ENCODE assay signal across 8 mouse cellular contexts in the genomic region with DNA sequence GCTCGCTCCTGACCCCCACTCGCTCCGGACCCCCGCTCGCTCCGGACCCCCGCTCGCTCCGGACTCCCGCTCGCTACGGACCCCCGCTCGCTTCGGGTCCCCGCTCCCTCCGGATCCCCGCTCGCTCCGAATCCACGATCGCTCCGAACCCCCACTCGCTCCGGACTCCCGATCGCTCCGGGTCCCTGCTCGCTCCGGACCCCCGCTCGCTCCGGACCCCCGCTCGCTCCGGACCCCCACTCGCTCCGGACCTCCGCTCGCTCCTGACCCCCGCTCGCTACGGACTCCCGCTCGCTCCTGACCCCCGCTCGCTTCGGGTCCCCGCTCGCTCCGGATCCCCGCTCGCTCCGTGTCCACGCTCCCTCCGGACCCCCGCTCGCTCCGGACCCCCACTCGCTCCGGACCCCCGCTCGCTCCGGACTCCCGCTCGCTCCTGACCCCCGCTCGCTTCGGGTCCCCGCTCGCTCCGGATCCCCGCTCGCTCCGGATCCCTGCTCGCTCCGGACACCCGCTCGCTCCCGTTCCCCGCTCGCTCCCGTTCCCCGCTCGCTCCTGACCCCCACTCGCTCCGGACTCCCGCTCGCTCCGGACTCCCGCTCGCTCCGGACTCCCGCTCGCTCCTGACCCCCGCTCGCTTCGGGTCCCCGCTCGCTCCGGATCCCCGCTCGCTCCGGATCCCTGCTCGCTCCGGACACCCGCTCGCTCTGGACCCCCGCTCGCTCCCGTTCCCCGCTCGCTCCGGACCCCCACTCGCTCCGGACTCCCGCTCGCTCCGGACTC. TPM values are rescaled to one million over a fixed set of nuclear protein-coding genes. Genes with fewer than 3 reads are reported as not detected.
DNase-seq lines count a peak whose midpoint lies in the region; ATAC-seq and TF ChIP-seq lines count a peak whose summit lies in the region.
"Not testable (repeated sequence)": the region's sequence is repeated elsewhere in the genome, so short reads cannot be mapped to it uniquely, and the experiment has no call there.

No protein-coding gene starts in this region.

- H3K27me3 ChIP-seq in ES-Bruce4 (ENCODE audit: control insufficient read depth, insufficient read depth, low read length, poor library complexity, severe bottlenecking) = peaks cover 44% of the 10 kb centered on the region
- peaks cover 62% of the 10 kb centered on the region for H3K27me3 ChIP-seq in embryonic facial prominence, embryonic 14.5 days (replicated peaks; ENCODE audit: control insufficient read depth, insufficient read depth, low read length)
- peaks cover 23% of the 10 kb centered on the region for H3K27me3 ChIP-seq in heart, embryonic 11.5 days (ENCODE audit: control insufficient read depth, insufficient read depth, low read length)
- H3K27me3 ChIP-seq in hindbrain, embryonic 16.5 days (replicated peaks; ENCODE audit: control insufficient read depth, insufficient read depth, low read length) = peaks cover 40% of the 10 kb centered on the region
- H3K27me3 ChIP-seq in liver, embryonic 14.5 days (ENCODE audit: control insufficient read depth, insufficient read depth, low read length) = peaks cover 72% of the 10 kb centered on the region
- H3K27me3 ChIP-seq in midbrain, embryonic 12.5 days = peaks cover 84% of the 10 kb centered on the region
- peaks cover 56% of the 10 kb centered on the region for H3K27me3 ChIP-seq in small intestine, adult 2 months (ENCODE audit: control insufficient read depth, insufficient read depth, low read length)

- not testable (repeated sequence) for TF ChIP-seq CTCF in ES-Bruce4 (IDR thresholded peaks at IDR 0.05; ENCODE audit: low read depth, low read length); liver, embryonic 14.5 days (IDR thresholded peaks at IDR 0.05; ENCODE audit: low read depth); small intestine, adult 2 months (IDR thresholded peaks at IDR 0.05; ENCODE audit: extremely low read depth, insufficient read length, insufficient replicate concordance, low read depth, low read length)

- H3K9me3 ChIP-seq in ES-Bruce4 (replicated peaks; ENCODE audit: control insufficient read depth, insufficient read depth, low read length, poor library complexity, severe bottlenecking); embryonic facial prominence, embryonic 14.5 days (ENCODE audit: control insufficient read depth, low read length); heart, embryonic 11.5 days (replicated peaks; ENCODE audit: control insufficient read depth, low read length); hindbrain, embryonic 16.5 days (ENCODE audit: control insufficient read depth, low read length); liver, embryonic 14.5 days (ENCODE audit: control insufficient read depth, low read length); midbrain, embryonic 12.5 days: not testable (repeated sequence)

- not testable (repeated sequence) for DNase-seq in embryonic facial prominence, embryonic 14.5 days (ENCODE audit: low spot score); liver, embryonic 14.5 days (ENCODE audit: low read depth in 3 of 3, low spot score in 3 of 3)
- peak; percentile 34 to 40 for DNase-seq in kidney, postnatal 4 days

- H3K36me3 ChIP-seq in ES-Bruce4 (ENCODE audit: control insufficient read depth, insufficient read depth, low read length, poor library complexity, severe bottlenecking); embryonic facial prominence, embryonic 14.5 days (ENCODE audit: control insufficient read depth, insufficient read depth, low read length); hindbrain, embryonic 16.5 days (ENCODE audit: control insufficient read depth, insufficient read depth, low read length); liver, embryonic 14.5 days (replicated peaks; ENCODE audit: control insufficient read depth, insufficient read depth, low read depth); midbrain, embryonic 12.5 days; small intestine, adult 2 months (ENCODE audit: control insufficient read depth, insufficient read depth, low read length): not testable (repeated sequence)
- H3K36me3 ChIP-seq in heart, embryonic 11.5 days (ENCODE audit: control insufficient read depth, insufficient read depth, low read length) = peaks cover 13% of the 10 kb centered on the region

- not testable (repeated sequence) for H3K27ac ChIP-seq in ES-Bruce4 (ENCODE audit: insufficient read depth, low read length); embryonic facial prominence, embryonic 14.5 days (replicated peaks; ENCODE audit: low read depth, low read length); heart, embryonic 11.5 days (ENCODE audit: low read depth, low read length); hindbrain, embryonic 16.5 days (ENCODE audit: low read depth, low read length); liver, embryonic 14.5 days; midbrain, embryonic 12.5 days (replicated peaks); small intestine, adult 2 months (ENCODE audit: insufficient read depth, low read depth, low read length)

- TF ChIP-seq EP300 in ES-Bruce4 (IDR thresholded peaks at IDR 0.05; ENCODE audit: insufficient read depth, low read depth, low read length); liver, embryonic 14.5 days (IDR thresholded peaks at IDR 0.05; ENCODE audit: low read depth): not testable (repeated sequence)

- 1% methylated on average over 56 of the region's 119 CpGs for WGBS in embryonic facial prominence, embryonic 14.5 days
- 7% methylated on average over 106 of the region's 119 CpGs for WGBS in heart, embryonic 11.5 days (ENCODE audit: insufficient replicate concordance)
- under 1% methylated on average over 88 of the region's 119 CpGs for WGBS in hindbrain, embryonic 16.5 days
- under 1% methylated on average over 115 of the region's 119 CpGs for WGBS in liver, embryonic 14.5 days (ENCODE audit: insufficient replicate concordance)
- 2% methylated on average over 112 of the region's 119 CpGs for WGBS in midbrain, embryonic 12.5 days
- 3% methylated on average over 116 of the region's 119 CpGs for WGBS in small intestine, adult 2 months

- H3K4me2 ChIP-seq in embryonic facial prominence, embryonic 14.5 days (ENCODE audit: low read depth, low read length) = peak overlapping the region; percentile 92
- peak overlapping the region; percentile 81 for H3K4me2 ChIP-seq in heart, embryonic 11.5 days
- peak overlapping the region; percentile 98 for H3K4me2 ChIP-seq in hindbrain, embryonic 16.5 days (ENCODE audit: low read length)
- H3K4me2 ChIP-seq in liver, embryonic 14.5 days (ENCODE audit: low read depth) = peak overlapping the region; percentile 52
- H3K4me2 ChIP-seq in midbrain, embryonic 12.5 days (replicated peaks) = peak overlapping the region; percentile 96

- not testable (repeated sequence) for H3K4me1 ChIP-seq in ES-Bruce4 (ENCODE audit: control insufficient read depth, insufficient read depth, low read length); embryonic facial prominence, embryonic 14.5 days (ENCODE audit: control insufficient read depth, insufficient read depth, low read length); heart, embryonic 11.5 days (ENCODE audit: control insufficient read depth, insufficient read depth, low read length); hindbrain, embryonic 16.5 days (ENCODE audit: control insufficient read depth, insufficient read depth, low read depth, low read length); liver, embryonic 14.5 days (replicated peaks; ENCODE audit: control insufficient read depth in 2 of 2, insufficient read depth in 2 of 2, low read length in 1 of 2); midbrain, embryonic 12.5 days; small intestine, adult 2 months (ENCODE audit: control insufficient read depth, insufficient read depth, insufficient read length, low read length)

- H3K9ac ChIP-seq in ES-Bruce4 (ENCODE audit: low read depth, poor library complexity, severe bottlenecking) = peak overlapping the region; percentile 84
- peak overlapping the region; percentile 58 for H3K9ac ChIP-seq in embryonic facial prominence, embryonic 14.5 days (ENCODE audit: low read depth, low read length)
- H3K9ac ChIP-seq in heart, embryonic 11.5 days (ENCODE audit: low read depth, low read length) = peak overlapping the region; percentile 64
- H3K9ac ChIP-seq in hindbrain, embryonic 16.5 days (ENCODE audit: low read depth, low read length) = peak overlapping the region; percentile 59
- H3K9ac ChIP-seq in liver, embryonic 14.5 days (replicated peaks) = not testable (repeated sequence)
- H3K9ac ChIP-seq in midbrain, embryonic 12.5 days (replicated peaks) = peak overlapping the region; percentile 49

- peak overlapping the region; percentile 35 for H3K4me3 ChIP-seq in ES-Bruce4 (ENCODE audit: low read depth, low read length)
- peak overlapping the region; percentile 49 for H3K4me3 ChIP-seq in embryonic facial prominence, embryonic 14.5 days (ENCODE audit: low read depth, low read length)
- H3K4me3 ChIP-seq in heart, embryonic 11.5 days (ENCODE audit: low read depth, low read length) = peak overlapping the region; percentile 53
- H3K4me3 ChIP-seq in hindbrain, embryonic 16.5 days (ENCODE audit: low read length) = peak overlapping the region; percentile 55
- H3K4me3 ChIP-seq in liver, embryonic 14.5 days (ENCODE audit: insufficient read depth in 1 of 2, low read depth in 2 of 2, low read length in 2 of 2) = peak overlapping the region in 1 of 2 experiments; percentile 40; a peak in 3 of 4 replicates
- peak overlapping the region; percentile 53 for H3K4me3 ChIP-seq in midbrain, embryonic 12.5 days
- peak overlapping the region; percentile 61 for H3K4me3 ChIP-seq in small intestine, adult 2 months (ENCODE audit: low read depth, low read length)

- not testable (repeated sequence) for TF ChIP-seq POLR2A in ES-Bruce4 (IDR thresholded peaks at IDR 0.05; ENCODE audit: insufficient read depth, low read length); small intestine, adult 2 months (IDR thresholded peaks at IDR 0.05; ENCODE audit: low read depth, low read length)

- ATAC-seq in embryonic facial prominence, embryonic 14.5 days (ENCODE audit: low read depth); heart, embryonic 11.5 days (replicated peaks; ENCODE audit: insufficient number of reproducible peaks, low FRiP score, low TSS enrichment); hindbrain, embryonic 16.5 days; liver, embryonic 14.5 days (ENCODE audit: insufficient read depth); midbrain, embryonic 12.5 days (ENCODE audit: low FRiP score, low read depth): not testable (repeated sequence)

RNA-seq across cellular contexts. Expression of gene Slfn5, which starts 19.3 kb away (rescaled TPM):
- polyA plus RNA-seq in ES-Bruce4 (2011; ENCODE audit: insufficient read depth, insufficient read length, low read depth, missing spikeins) = 3.7 and 4.2 TPM in 2 replicates
- polyA plus RNA-seq in embryonic facial prominence, embryonic 14.5 days (2014; fragmentation: Nextera tagmentation; extraction: Ambion mirVana) = 2.4 and 3.9 TPM in 2 replicates
- 0.68 and 1.4 TPM in 2 replicates for polyA plus RNA-seq in heart, embryonic 11.5 days (2014; fragmentation: Nextera tagmentation; extraction: Ambion mirVana)
- 1.3 and 1.9 TPM in 2 replicates for polyA plus RNA-seq in hindbrain, embryonic 16.5 days (2015; fragmentation: Nextera tagmentation; extraction: Ambion mirVana)
- polyA plus RNA-seq in liver, embryonic 14.5 days (2012; rRNA removed) = 0.31 and 0.54 TPM in 2 replicates
- polyA plus RNA-seq in liver, embryonic 14.5 days (2014; fragmentation: Nextera tagmentation; extraction: Ambion mirVana) = 0.81 and 0.84 TPM in 2 replicates
- polyA plus RNA-seq in midbrain, embryonic 12.5 days (2016; fragmentation: Nextera tagmentation; extraction: Ambion mirVana) = 0.80 and 0.83 TPM in 2 replicates
- 0.34 and 0.95 TPM in 2 replicates for polyA plus RNA-seq in small intestine, adult 2 months (2012; rRNA removed)

RNA-seq across cellular contexts. Expression of gene Unc45b, which starts 21.5 kb away (rescaled TPM):
- 3.3 and 3.5 TPM in 2 replicates for polyA plus RNA-seq in ES-Bruce4 (2011; ENCODE audit: insufficient read depth, insufficient read length, low read depth, missing spikeins)
- 37.1 and 44.5 TPM in 2 replicates for polyA plus RNA-seq in embryonic facial prominence, embryonic 14.5 days (2014; fragmentation: Nextera tagmentation; extraction: Ambion mirVana)
- polyA plus RNA-seq in heart, embryonic 11.5 days (2014; fragmentation: Nextera tagmentation; extraction: Ambion mirVana) = 174 and 220 TPM in 2 replicates
- polyA plus RNA-seq in hindbrain, embryonic 16.5 days (2015; fragmentation: Nextera tagmentation; extraction: Ambion mirVana) = 1.4 and 3.3 TPM in 2 replicates
- polyA plus RNA-seq in liver, embryonic 14.5 days (2012; rRNA removed) = 0.21 and 0.45 TPM in 2 replicates
- 0.57 and 0.95 TPM in 2 replicates for polyA plus RNA-seq in liver, embryonic 14.5 days (2014; fragmentation: Nextera tagmentation; extraction: Ambion mirVana)
- polyA plus RNA-seq in midbrain, embryonic 12.5 days (2016; fragmentation: Nextera tagmentation; extraction: Ambion mirVana) = 0.89 and 0.93 TPM in 2 replicates
- polyA plus RNA-seq in small intestine, adult 2 months (2012; rRNA removed) = 1.0 and 1.7 TPM in 2 replicates

RNA-seq across cellular contexts. Expression of gene Nle1, which starts 23.6 kb away (rescaled TPM):
- 32.3 and 40.9 TPM in 2 replicates for polyA plus RNA-seq in ES-Bruce4 (2011; ENCODE audit: insufficient read depth, insufficient read length, low read depth, missing spikeins)
- polyA plus RNA-seq in embryonic facial prominence, embryonic 14.5 days (2014; fragmentation: Nextera tagmentation; extraction: Ambion mirVana) = 24.3 and 30.7 TPM in 2 replicates
- 16.7 and 22.9 TPM in 2 replicates for polyA plus RNA-seq in heart, embryonic 11.5 days (2014; fragmentation: Nextera tagmentation; extraction: Ambion mirVana)
- polyA plus RNA-seq in hindbrain, embryonic 16.5 days (2015; fragmentation: Nextera tagmentation; extraction: Ambion mirVana) = 30.3 and 31.1 TPM in 2 replicates
- polyA plus RNA-seq in liver, embryonic 14.5 days (2012; rRNA removed) = 26.1 and 27.2 TPM in 2 replicates
- 11.9 and 13.8 TPM in 2 replicates for polyA plus RNA-seq in liver, embryonic 14.5 days (2014; fragmentation: Nextera tagmentation; extraction: Ambion mirVana)
- 33.8 and 33.9 TPM in 2 replicates for polyA plus RNA-seq in midbrain, embryonic 12.5 days (2016; fragmentation: Nextera tagmentation; extraction: Ambion mirVana)
- polyA plus RNA-seq in small intestine, adult 2 months (2012; rRNA removed) = 20.7 and 27.1 TPM in 2 replicates

RNA-seq across cellular contexts. Expression of gene Fndc8, which starts 39.9 kb away (rescaled TPM):
- polyA plus RNA-seq in ES-Bruce4 (2011; ENCODE audit: insufficient read depth, insufficient read length, low read depth, missing spikeins) = not detected in 2 replicates
- polyA plus RNA-seq in embryonic facial prominence, embryonic 14.5 days (2014; fragmentation: Nextera tagmentation; extraction: Ambion mirVana) = 0.30 and 0.47 TPM in 2 replicates
- 0.10 TPM in 1 of 2 replicates, not detected in the other for polyA plus RNA-seq in heart, embryonic 11.5 days (2014; fragmentation: Nextera tagmentation; extraction: Ambion mirVana)
- polyA plus RNA-seq in hindbrain, embryonic 16.5 days (2015; fragmentation: Nextera tagmentation; extraction: Ambion mirVana) = 0.51 and 0.99 TPM in 2 replicates
- 0.07 and 0.09 TPM in 2 replicates for polyA plus RNA-seq in liver, embryonic 14.5 days (2012; rRNA removed)
- polyA plus RNA-seq in liver, embryonic 14.5 days (2014; fragmentation: Nextera tagmentation; extraction: Ambion mirVana) = 0.04 and 0.18 TPM in 2 replicates
- polyA plus RNA-seq in midbrain, embryonic 12.5 days (2016; fragmentation: Nextera tagmentation; extraction: Ambion mirVana) = 0.27 and 0.64 TPM in 2 replicates
- 0.13 TPM in 1 of 2 replicates, not detected in the other for polyA plus RNA-seq in small intestine, adult 2 months (2012; rRNA removed)

RNA-seq across cellular contexts. Expression of gene Rad51d, which starts 41.4 kb away (rescaled TPM):
- 23.9 and 25.8 TPM in 2 replicates for polyA plus RNA-seq in ES-Bruce4 (2011; ENCODE audit: insufficient read depth, insufficient read length, low read depth, missing spikeins)
- 14.5 and 15.0 TPM in 2 replicates for polyA plus RNA-seq in embryonic facial prominence, embryonic 14.5 days (2014; fragmentation: Nextera tagmentation; extraction: Ambion mirVana)
- 15.3 and 16.4 TPM in 2 replicates for polyA plus RNA-seq in heart, embryonic 11.5 days (2014; fragmentation: Nextera tagmentation; extraction: Ambion mirVana)
- 11.9 and 12.9 TPM in 2 replicates for polyA plus RNA-seq in hindbrain, embryonic 16.5 days (2015; fragmentation: Nextera tagmentation; extraction: Ambion mirVana)
- 2.8 and 3.5 TPM in 2 replicates for polyA plus RNA-seq in liver, embryonic 14.5 days (2012; rRNA removed)
- polyA plus RNA-seq in liver, embryonic 14.5 days (2014; fragmentation: Nextera tagmentation; extraction: Ambion mirVana) = 5.8 and 6.8 TPM in 2 replicates
- 12.8 and 14.1 TPM in 2 replicates for polyA plus RNA-seq in midbrain, embryonic 12.5 days (2016; fragmentation: Nextera tagmentation; extraction: Ambion mirVana)
- 6.8 and 10.2 TPM in 2 replicates for polyA plus RNA-seq in small intestine, adult 2 months (2012; rRNA removed)
